Mouse (Mus musculus) hindbrain, postnatal 0 days (tissue): ENCODE measurements around the gene Cdc45. TPM values are rescaled to one million over a fixed set of nuclear protein-coding genes. Genes with fewer than 3 reads are reported as not detected.

Experiments used
- ATAC-seq: fragments of 200-750 bp; cut with Nextera tagmentation; 2 replicates; pipeline ENCODE4 v1.8.0; 2017; ENCODE audit warnings: mild to moderate bottlenecking, moderate TSS enrichment, moderate library complexity
- DNase-seq: peaks from one replicate; pipeline ENCODE4 v3.0.0-alpha.2; 2015; ENCODE audit warnings: low spot score
- H3K27ac ChIP-seq: fragments of 300-500 bp; sonication (generic); 2 replicates; pipeline ENCODE4 v1.5.1; 2014; ENCODE audit warnings: mild to moderate bottlenecking
- H3K27me3 ChIP-seq: fragments of 300-500 bp; sonication (generic); 2 replicates; pipeline ENCODE4 v1.6.1; 2014; ENCODE audit warnings: low read length, mixed read lengths; ENCODE audit not compliant: insufficient read depth
- H3K36me3 ChIP-seq: fragments of 300-500 bp; sonication (generic); 2 replicates; pipeline ENCODE4 v1.6.1; 2014; ENCODE audit warnings: low read length, mixed read lengths; ENCODE audit not compliant: insufficient read depth
- H3K4me1 ChIP-seq: fragments of 300-500 bp; sonication (generic); 2 replicates; pipeline ENCODE4 v1.6.1; 2014; ENCODE audit warnings: antibody characterized with exemption, low read length, mixed read lengths; ENCODE audit not compliant: insufficient read depth
- H3K4me2 ChIP-seq: fragments of 300-500 bp; sonication (generic); 2 replicates; pipeline ENCODE4 v1.6.1; 2014; ENCODE audit warnings: low read depth, mild to moderate bottlenecking, low read length, moderate library complexity, mixed read lengths
- H3K4me3 ChIP-seq: fragments of 300-500 bp; sonication (generic); 2 replicates; pipeline ENCODE4 v1.5.1; 2014; ENCODE audit warnings: low read length
- H3K9ac ChIP-seq: fragments of 300-500 bp; sonication (generic); replicated peaks from 2 replicates; pipeline ENCODE4 v1.6.1; 2014; ENCODE audit warnings: mild to moderate bottlenecking, low read length, moderate library complexity, mixed read lengths
- H3K9me3 ChIP-seq: fragments of 300-500 bp; sonication (generic); 2 replicates; pipeline ENCODE4 v1.6.1; 2016; ENCODE audit warnings: low read length, mixed read lengths
- CTCF ChIP-seq: IDR thresholded peaks from 2 replicates; pipeline ENCODE4 v1.5.1; 2016; ENCODE audit warnings: antibody characterized with exemption, control low read depth, low read depth
- WGBS: fragments of 180-500 bp; shearing (Covaris S2); extraction: QIAGEN DNeasy Blood & Tissue Kit; methylation state at CpG from one replicate; pipeline ENCODE4 v1.1.7; 2014; 5-methylcytosine and 5-hydroxymethylcytosine counted together
- polyA plus RNA-seq: library from polyadenylated mRNA; unstranded; fragments of >200 nt; fragmentation: Nextera tagmentation; extraction: Ambion mirVana; gene quantifications from 2 replicates; pipeline ENCODE4 v1.2.1, GENCODE M21; 2015
- total RNA-seq: library from RNA; depleted of rRNA; stranded (reverse); fragments of >200 nt; gene quantifications from 2 replicates; pipeline ENCODE4 v1.2.3, GENCODE M21; 2014

The Cdc45 gene
- total and polyA plus RNA-seq, 2 experiments from 2014 or later, result 7.2 to 14.8 TPM

DNA sequence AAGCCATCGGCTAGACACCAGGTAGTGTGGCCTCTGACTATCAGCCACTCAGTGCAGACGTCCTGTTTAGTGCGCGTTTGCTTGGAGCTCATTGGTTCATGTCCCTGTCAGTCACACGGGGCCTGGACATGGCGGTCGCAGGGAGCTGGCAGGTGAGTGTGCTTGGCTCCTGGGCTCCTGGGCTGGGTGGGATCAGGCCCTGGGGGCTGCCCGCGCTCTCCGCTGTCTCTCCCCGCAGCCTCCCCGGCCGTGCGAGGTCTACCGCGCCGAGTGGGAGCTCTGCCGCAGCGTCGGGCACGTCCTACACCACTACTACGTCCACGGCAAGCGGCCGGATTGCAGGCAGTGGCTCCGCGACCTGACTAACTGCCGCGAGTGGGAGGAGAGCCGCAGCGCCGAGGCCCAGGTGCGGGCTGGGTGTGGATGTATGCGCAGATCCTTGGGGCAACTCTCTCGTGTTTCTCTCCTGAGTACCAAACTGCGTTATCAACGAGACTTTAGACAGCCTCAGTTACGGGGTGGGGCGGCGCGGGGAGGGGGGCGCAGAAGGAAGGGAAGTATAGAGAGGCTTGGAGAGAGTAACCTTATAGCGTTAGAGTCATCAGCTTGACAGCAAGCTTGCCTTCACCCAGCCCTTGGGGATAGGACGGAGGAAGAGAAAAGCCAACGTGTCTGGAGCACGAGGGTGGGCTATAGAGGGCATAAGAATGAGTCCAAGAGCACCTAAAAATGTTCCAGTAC, 24.9 kb upstream of the Cdc45 start, which contains the start of the genes 2510002D24Rik and Gm28539:
TSS of gene 2510002D24Rik (plus strand) at position 111 of the 741 bp plus-strand sequence.
TSS of gene Gm28539 (plus strand) at position 117 of the 741 bp plus-strand sequence.
- Histone ChIP-seq H3K4me3 (peak within 1 kb of the TSS; percentile 94), H3K9ac (peak within 1 kb of the TSS; percentile 94), H3K27me3 (no peaks in the 10 kb centered on the region), H3K4me2 (peak within 1 kb of the TSS; percentile 77), H3K9me3 (no peaks in the 10 kb centered on the region), H3K36me3 (peaks cover 19% of the 10 kb centered on the region; the same call in 1 of the 2 replicates), H3K27ac (peak within 1 kb of the TSS; percentile 86), H3K4me1 (no peaks in the 10 kb centered on the region)
- 2% methylated on average over 46 of the region's 46 CpGs for WGBS
- peak; percentile 94 for DNase-seq
- peak; percentile 97 for ATAC-seq
- TF ChIP-seq CTCF, result no peak

DNA sequence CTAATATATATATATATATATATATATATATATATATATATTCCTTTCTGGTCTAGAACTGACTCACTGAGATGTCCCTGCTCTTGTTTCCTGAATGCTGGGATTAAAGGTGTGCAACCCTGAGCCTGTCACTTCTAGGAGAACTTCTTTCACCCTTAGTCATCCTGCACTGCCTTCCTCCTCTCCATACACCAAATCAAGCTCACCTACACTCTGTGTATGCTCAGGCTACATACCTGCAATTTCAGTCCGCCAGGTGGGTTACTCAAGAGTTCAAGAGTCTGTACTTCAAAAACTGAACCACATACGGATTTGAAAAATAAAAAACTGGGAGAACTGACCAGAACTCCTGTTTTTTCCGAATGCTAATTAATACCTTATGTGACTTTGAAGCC, 24.3 kb upstream of the Cdc45 start:
- H3K4me2 ChIP-seq, result peak overlapping the region; percentile 77
- H3K9me3 ChIP-seq, result no peaks in the 10 kb centered on the region
- DNase-seq (no peak), ATAC-seq (peak; percentile 39)
- H3K4me3 ChIP-seq, result peak overlapping the region; percentile 94
- 0 out of 2 replicates have a peak overlapping the region, but pooled peaks have one; percentile 86 for H3K27ac ChIP-seq
- H3K4me1 ChIP-seq, result no peaks in the 10 kb centered on the region
- WGBS, result 32% methylated on average over 3 of the region's 3 CpGs
- no peak for TF ChIP-seq CTCF
- peak overlapping the region; percentile 94 for H3K9ac ChIP-seq
- H3K36me3 ChIP-seq, result peaks cover 22% of the 10 kb centered on the region; the same call in 1 of the 2 replicates
- H3K27me3 ChIP-seq, result no peaks in the 10 kb centered on the region

DNA sequence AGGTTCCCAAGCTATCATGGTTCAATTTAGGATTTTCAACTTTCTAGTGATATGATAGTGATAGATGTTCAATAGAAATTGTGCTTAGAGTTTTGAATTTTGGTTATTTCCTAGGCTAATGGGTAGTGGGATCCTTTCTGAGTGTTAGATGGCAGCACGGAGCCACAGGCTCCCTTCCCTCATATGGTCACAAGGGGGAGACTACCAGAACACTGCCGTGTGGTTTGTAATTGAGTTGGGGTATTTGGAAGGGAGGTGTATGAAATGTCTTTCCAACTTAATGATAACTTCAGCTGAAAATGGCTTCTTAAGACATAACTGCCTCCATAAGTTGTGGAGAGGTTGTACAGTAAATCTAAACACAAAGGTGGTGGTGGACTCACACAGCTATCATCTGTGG, 21.7 kb upstream of the Cdc45 start:
- H3K4me1 ChIP-seq, result no peaks in the 10 kb centered on the region
- ATAC-seq (no peak), DNase-seq (peak; percentile 17)
- 66% methylated on average over 2 of the region's 2 CpGs for WGBS
- H3K27ac ChIP-seq, result no peak overlapping the region
- peak; percentile 57 for TF ChIP-seq CTCF
- H3K4me3 ChIP-seq, result no peak overlapping the region
- no peaks in the 10 kb centered on the region for H3K9me3 ChIP-seq
- H3K9ac ChIP-seq, result no peak overlapping the region
- H3K27me3 ChIP-seq, result no peaks in the 10 kb centered on the region
- H3K4me2 ChIP-seq, result no peak overlapping the region
- H3K36me3 ChIP-seq, result peaks cover 22% of the 10 kb centered on the region

DNA sequence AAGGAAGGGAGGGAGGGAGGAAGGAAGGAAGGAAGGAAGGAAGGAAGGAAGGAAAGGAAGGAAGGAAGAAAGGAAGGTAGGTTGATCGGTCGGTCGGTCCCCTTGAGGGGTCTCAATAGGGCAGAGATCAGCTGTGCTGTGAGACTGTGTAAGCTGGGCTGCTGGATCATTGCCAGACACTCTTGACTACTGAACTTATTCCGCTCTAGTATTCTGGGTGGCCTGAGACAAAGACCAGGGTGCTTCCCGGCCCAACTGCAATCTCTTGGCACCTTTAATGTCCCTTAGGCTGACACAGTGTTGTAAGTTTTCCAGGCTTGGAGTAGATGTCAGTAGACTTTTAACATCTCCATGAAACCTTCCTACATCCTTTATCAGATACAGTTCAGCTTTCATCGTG, 17.3 kb upstream of the Cdc45 start:
- Histone ChIP-seq H3K4me1 (no peaks in the 10 kb centered on the region), H3K9ac (no peak overlapping the region), H3K4me2 (no peak overlapping the region), H3K4me3 (no peak overlapping the region), H3K9me3 (no peaks in the 10 kb centered on the region), H3K27ac (no peak overlapping the region), H3K36me3 (peaks cover 50% of the 10 kb centered on the region), H3K27me3 (no peaks in the 10 kb centered on the region)
- ATAC-seq, result no peak
- no peak for DNase-seq
- TF ChIP-seq CTCF, result no peak
- 83% methylated on average over 6 of the region's 6 CpGs for WGBS

DNA sequence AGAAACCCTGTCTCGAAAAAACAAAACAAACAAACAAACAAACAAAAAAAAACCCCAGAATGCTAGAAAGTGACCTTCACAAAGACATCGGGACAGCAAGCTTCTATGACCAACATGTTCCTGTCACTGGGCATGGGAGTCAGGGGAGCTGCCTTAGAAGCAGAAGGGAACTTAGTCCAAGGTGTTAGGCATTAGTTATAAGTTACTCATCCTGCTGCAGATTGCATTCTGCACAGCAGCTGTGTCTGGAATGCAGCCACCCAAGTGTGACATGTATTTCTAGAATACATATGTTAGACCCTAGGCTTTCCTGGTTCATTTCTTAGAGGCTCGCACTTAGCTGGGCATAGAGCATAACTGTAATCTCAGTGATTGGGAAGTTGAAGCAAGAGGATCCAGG, 16.8 kb upstream of the Cdc45 start:
- no peak for TF ChIP-seq CTCF
- no peak overlapping the region for H3K9ac ChIP-seq
- ATAC-seq (no peak), DNase-seq (no peak)
- H3K36me3 ChIP-seq, result peaks cover 52% of the 10 kb centered on the region
- H3K27ac ChIP-seq, result no peak overlapping the region
- no peaks in the 10 kb centered on the region for H3K9me3 ChIP-seq
- H3K27me3 ChIP-seq, result no peaks in the 10 kb centered on the region
- H3K4me3 ChIP-seq, result no peak overlapping the region
- no peak overlapping the region for H3K4me2 ChIP-seq
- 96% methylated on average over 3 of the region's 3 CpGs for WGBS
- H3K4me1 ChIP-seq, result no peaks in the 10 kb centered on the region

DNA sequence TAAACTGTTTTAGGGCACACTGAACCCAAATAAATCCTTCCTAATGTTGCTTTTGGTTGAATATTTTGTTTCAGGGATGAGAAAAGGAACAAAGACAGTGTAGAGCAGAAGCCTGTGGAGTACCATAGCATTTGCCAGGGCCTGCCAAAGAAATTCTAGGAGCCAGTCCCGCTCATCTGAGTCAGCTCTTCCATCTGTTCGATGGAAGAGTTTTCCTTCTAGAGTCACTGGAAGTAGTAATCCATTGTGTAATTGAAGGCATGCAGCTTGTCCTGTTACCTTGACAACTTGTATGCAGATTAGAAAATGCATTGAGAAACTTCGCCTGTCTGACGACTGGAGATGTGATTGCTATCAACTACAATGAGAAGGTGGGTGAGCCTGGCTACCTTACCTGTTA, 11.1 kb upstream of the Cdc45 start:
- Histone ChIP-seq H3K27ac (no peak overlapping the region), H3K4me1 (no peaks in the 10 kb centered on the region), H3K36me3 (peaks cover 83% of the 10 kb centered on the region), H3K4me3 (no peak overlapping the region), H3K27me3 (no peaks in the 10 kb centered on the region), H3K9me3 (no peaks in the 10 kb centered on the region), H3K9ac (no peak overlapping the region), H3K4me2 (no peak overlapping the region)
- 42% methylated on average over 4 of the region's 4 CpGs for WGBS
- TF ChIP-seq CTCF, result no peak
- ATAC-seq, result no peak
- DNase-seq, result no peak

DNA sequence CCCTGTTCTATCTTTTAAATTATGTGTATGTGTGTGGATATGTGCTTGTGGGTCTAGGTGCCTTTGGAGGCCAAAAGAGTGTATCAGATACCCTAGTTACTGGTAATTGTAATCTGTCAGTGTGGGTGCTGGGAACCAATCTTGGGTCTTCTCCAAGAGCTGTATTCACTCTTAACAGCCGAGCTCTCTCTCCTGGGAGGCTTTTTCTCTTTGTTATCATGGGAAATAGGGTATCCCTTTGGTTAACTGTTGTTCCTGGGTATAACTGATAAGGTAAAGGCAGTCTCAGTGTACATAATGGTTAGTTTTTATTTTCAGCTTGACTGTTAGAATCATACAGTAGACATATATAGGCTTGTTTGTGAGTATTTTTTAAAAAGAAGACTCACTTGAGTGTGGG, 10.6 kb upstream of the Cdc45 start:
- 75% methylated on average over 1 of the region's 1 CpGs for WGBS
- no peak for ATAC-seq
- no peak overlapping the region for H3K27ac ChIP-seq
- H3K36me3 ChIP-seq, result peaks cover 86% of the 10 kb centered on the region
- H3K4me1 ChIP-seq, result no peaks in the 10 kb centered on the region
- no peak for DNase-seq
- H3K9ac ChIP-seq, result no peak overlapping the region
- no peak for TF ChIP-seq CTCF
- no peaks in the 10 kb centered on the region for H3K9me3 ChIP-seq
- H3K27me3 ChIP-seq, result no peaks in the 10 kb centered on the region
- H3K4me3 ChIP-seq, result no peak overlapping the region
- no peak overlapping the region for H3K4me2 ChIP-seq
